In the genomic region with DNA sequence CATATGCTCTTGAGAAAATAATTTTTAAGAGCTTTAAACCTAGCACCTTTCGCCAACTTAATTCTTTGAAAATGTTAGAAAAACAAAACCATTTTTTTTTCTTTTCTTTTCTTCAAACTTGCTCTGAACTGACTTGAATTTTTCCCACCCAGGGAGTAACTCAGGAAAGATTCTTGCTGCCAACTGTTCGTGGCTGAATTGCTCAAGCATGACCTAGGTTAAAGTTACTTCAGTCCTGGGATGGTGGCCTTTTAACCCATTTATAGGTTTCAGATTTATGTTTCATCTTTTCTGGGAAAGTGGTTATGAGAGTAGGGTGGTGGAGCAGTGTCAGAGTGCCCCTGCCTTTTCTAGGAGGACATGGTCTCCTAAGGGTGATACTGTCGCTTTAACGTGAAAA, we compare ENCODE assay signal across 13 mouse cellular contexts.
"Had no signal": no experiment of that assay in that cellular context is flagged by ENCODE, and none has a peak within 500 bp of the region (broad histone marks: within the 10 kb centered on the region; RNA-seq: fewer than 3 reads in every experiment).

No protein-coding gene starts in this region.

- H3K27me3 ChIP-seq: limb, embryonic 12.5 days; liver, embryonic 13.5 days; midbrain, embryonic 12.5 days; neural tube, embryonic 13.5 days had no signal

- H3K4me2 ChIP-seq: limb, embryonic 12.5 days; liver, embryonic 13.5 days; midbrain, embryonic 12.5 days; neural tube, embryonic 13.5 days had no signal

- H3K4me1 ChIP-seq: limb, embryonic 12.5 days; liver, embryonic 13.5 days; midbrain, embryonic 12.5 days; neural tube, embryonic 13.5 days had no signal

- ATAC-seq: intestine, embryonic 16.5 days; midbrain, embryonic 16.5 days had no signal

- H3K9me3 ChIP-seq: limb, embryonic 12.5 days; liver, embryonic 13.5 days; midbrain, embryonic 12.5 days; neural tube, embryonic 13.5 days had no signal

- H3K4me3 ChIP-seq: limb, embryonic 12.5 days; liver, embryonic 13.5 days; midbrain, embryonic 12.5 days; neural tube, embryonic 13.5 days had no signal

- H3K27ac ChIP-seq: limb, embryonic 12.5 days; liver, embryonic 13.5 days; midbrain, embryonic 12.5 days; neural tube, embryonic 13.5 days had no signal

- H3K9ac ChIP-seq: limb, embryonic 12.5 days; liver, embryonic 13.5 days; midbrain, embryonic 12.5 days; neural tube, embryonic 13.5 days had no signal

- H3K36me3 ChIP-seq: limb, embryonic 12.5 days; liver, embryonic 13.5 days; midbrain, embryonic 12.5 days; neural tube, embryonic 13.5 days had no signal

- DNase-seq: liver; liver, embryonic 13.5 days; lung, adult 18-20 months; retina, postnatal 1 day; right cerebral cortex, postnatal 4 days; spleen, adult 18-20 months; thymus, adult 18-20 months; thymus, postnatal 14 days had no signal
